Mouse (Mus musculus): ENCODE measurements around the gene Cblc. TPM values are rescaled to one million over a fixed set of nuclear protein-coding genes. Genes with fewer than 3 reads are reported as not detected.
A peak's percentile ranks its signal among the peaks of the same experiment; 100 is the strongest.

Gene Cblc
- not detected in 2 replicates for polyA plus RNA-seq (2012; rRNA removed)

DNA sequence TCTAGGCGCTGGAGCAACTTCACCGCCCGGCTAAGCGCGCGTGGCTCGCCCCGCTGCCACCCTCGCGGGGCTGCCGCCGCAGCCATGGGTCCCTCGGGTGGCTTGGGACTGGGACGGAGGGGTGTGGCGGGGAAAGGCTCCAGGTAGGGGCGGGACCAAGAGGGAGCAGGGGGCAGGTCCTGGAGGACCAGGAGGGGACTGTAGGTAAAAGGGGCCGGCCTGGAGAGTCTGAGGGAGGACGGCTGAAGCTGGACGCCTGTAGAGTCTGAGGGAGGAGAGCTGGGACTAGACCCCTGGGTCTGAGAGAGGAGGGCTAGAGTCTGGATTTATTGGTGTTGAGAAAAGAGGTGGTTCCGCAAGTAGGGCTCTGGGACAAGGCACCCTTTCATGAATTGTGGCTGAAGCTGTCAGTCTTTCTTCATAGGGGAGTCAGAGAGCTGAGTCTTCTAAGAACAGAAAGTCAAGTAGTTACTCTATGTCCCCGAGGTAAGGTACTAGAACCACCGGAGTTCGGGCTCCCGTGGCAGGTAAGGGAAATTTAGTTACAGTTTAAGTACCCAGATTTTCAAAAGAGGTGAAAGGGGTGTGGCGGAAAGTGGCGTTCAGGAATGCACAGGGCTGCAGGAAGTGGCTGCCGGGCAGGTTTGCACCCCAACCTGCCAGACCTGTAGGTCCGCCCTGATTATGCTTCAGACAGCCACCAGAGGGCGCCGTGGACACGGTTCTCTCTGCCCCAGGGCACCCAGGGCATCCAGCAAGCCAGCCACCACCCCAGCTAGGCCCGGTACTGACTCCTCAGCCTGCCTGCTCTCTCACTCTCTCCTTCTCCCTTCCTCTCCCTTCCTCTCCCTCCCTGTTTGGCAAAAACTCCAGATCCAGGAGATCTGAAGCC, at the start of gene Cblc:
Gene Cblc, minus strand, starts transcription at position 113 of the 892 bp plus-strand sequence.
- DNase-seq (ENCODE audit: extremely low spot score in 1 of 2, low spot score in 1 of 2) = peak in 1 of 2 experiments; percentile 69

DNA sequence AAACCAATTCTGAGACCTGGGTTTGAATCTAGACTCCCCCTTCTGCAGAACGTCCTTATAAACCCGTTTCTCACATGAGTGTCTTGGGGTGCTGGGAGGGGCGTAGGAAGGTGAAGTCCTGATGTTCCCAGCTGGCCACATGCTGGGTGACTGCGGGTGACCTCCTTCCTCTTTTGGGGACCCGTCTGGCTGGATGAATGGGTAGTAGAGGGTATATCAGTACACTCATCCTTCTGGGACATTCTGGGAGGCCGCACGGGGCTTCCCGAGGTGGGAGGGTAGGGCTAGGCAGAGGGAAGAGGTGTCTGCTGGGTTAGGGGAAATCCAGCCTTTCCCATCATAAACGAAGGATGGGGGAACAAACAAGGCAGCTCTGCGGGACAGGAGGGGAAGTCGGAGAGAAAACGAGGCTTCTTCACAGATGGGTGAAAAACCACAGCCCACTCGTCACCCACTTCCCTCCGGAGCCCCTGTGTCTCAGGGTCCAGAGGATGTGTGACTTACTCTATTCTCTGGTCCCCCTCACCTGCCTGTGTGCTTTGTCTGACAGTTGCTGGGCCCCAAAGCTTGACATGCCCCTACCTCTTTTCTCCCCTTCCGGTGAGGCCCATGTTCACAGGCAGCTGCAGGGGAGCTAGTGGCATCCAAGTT, 48.0 kb upstream of the Cblc start:
- DNase-seq (ENCODE audit: extremely low spot score in 1 of 2, low spot score in 1 of 2) = no peak

DNA sequence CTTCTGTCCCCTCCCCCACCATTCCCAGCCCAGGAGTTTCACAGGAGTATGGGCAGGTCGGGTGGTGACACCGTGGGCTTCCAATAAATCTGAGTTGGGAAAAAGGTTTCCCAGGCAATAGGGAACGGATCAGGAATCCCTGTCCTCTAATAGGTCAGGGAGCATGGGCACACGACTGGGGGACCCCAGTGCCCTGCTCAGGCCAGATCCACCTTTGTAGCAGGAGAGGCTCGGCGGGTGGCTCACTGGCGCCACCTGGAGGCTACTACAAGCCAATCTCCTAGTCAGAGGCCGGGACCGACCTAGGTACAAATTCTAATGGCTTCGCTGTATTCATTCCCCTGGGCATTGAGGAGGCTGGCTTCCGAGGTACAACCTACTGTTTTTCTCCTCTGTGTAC, 47.0 kb upstream of the Cblc start:
- peak; percentile 10 to 74 for DNase-seq (ENCODE audit: extremely low spot score in 1 of 2, low spot score in 1 of 2)

DNA sequence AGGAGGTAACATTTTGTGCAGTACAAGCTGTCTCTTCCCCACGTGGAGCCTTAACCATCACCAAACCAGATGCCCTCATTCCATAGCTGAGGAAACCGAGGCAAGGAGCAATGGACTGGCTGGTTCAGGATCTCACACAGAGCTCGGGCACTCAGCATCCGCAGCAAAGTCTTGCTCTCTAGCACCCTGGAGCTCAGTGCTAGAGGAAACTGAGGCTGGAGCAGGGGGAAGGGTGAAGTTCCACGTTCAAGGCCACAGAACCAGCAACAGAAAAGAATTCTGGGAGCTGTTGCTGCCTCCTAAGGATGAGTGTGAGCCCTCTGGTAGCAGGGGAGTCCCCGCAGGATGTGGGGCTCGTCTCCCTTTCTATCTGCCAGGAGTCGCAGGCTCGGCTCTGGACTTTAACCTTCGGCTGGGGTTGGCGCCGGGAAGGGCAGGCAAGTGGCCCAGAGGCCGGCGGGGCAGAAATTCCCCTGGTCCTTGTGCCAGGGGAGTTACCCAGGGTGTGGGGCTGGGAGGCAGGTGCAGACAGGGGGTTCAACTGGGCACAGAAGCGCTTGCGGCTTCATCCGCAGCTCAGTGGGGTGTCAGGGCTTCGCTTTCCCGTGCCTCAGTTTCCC, 46.4 kb upstream of the Cblc start:
- no peak for DNase-seq (ENCODE audit: extremely low spot score in 1 of 2, low spot score in 1 of 2)

DNA sequence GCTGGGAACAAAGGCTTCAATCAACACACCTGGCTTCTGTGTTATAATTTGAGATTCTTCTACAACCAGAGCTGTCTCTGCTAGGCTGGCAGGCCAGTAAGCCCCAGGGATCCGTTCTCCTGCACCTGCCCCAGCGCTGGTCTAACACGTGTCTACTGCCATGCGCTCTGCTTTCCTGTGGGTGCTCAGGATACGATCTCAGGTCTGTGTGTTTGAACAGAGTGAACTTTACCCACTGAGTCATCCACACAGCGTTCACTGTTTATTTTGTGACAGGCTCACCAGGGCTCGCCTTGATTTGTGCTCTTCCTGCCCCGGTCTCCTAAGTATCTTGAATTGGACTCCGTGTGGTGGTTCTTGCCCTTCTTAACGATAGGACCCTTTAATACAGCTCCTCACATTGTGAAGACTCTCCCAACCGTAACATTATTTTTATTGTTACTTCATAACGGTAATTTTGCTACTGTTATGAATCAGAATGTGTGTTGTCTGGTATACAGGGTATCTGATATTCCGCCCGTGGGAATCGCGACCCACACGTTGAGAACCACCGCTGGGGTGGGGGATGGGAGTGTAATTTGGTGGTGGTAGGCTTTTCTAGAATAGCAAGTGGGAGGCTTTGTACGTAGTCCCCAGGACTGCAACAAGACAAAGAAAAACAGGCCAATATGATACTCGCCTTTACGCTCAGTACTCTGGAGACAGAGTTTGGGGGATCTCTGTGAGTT, 45.2 kb upstream of the Cblc start:
- no peak for DNase-seq (ENCODE audit: extremely low spot score in 1 of 2, low spot score in 1 of 2)

DNA sequence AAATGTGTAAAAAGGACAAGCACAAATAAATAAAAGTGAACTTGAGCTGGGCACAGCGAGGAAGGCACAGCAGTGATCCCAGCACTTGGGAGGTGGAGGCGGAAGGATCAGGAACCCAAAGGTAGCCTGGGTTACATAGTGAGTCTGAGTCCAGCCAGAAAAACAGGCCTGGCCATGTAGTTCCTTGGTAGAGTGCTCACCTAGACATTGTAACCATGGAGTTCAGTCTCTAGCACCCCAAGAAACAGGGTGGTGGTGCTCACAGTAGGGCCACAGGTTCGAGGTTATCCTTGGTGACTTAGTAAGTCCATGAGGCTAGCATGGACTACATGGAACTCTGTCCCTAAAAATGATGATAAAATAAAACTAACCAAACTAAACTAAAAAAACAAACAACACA, 44.3 kb upstream of the Cblc start:
- DNase-seq (ENCODE audit: extremely low spot score in 1 of 2, low spot score in 1 of 2) = no peak

DNA sequence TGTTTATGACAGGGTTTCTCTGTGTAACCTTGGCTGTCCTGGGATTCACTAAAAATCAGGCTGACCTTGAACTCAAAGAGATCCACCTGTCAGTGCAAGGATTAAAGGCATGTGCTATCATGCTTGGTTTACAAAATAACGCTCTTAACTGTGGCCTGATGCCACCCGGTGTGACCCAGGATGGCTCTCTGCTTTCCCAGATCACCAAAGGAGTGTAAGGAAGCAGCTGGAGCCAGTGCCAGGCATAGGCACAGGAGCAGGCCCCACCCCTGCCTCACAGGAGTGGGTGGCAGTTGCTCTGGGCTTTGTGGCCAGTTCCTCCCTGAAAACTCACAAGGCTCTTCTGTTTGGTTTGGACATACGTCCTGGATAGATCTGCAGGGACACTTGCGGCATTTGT, 43.8 kb upstream of the Cblc start:
- DNase-seq (ENCODE audit: extremely low spot score in 1 of 2, low spot score in 1 of 2) = no peak

DNA sequence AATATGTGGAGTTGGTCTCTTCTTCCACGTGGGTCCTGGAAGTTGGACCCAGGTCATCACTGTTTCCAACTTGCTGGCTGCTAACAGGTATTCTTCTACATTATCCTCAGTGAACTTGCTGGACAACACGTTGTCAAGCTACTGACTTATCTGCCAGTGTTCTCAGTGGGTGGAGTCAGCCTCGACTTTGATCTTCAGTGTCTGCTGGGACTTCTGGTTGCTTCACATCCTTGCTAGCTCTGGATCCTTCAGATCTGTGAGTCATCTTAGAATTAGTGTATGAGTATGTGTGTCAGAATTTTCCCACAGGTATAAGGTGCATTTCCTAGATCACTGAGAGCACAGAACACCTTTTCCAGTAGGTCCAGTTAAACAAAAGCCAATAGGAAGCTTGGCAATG, 40.2 kb upstream of the Cblc start:
- DNase-seq (ENCODE audit: extremely low spot score in 1 of 2, low spot score in 1 of 2) = no peak

DNA sequence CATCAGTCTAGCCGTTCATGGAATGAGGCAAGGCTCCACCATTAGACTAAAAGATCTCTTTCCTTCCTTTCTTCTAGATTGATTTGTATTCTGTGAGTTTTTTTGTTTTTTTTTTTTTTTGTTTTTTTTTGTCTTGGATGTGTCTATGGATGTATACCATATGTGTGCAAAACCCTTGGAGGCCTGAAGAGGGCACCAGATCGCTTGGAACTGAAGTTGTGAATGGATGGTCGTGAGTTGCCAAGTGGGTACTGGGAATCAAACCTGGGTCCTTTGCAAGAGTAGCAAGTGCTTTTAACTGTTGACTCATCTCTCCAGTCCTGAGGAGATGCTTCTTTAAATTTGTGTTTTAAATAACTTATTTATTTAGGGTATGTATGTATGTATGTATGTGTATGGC, 37.4 kb upstream of the Cblc start:
- DNase-seq (ENCODE audit: extremely low spot score in 1 of 2, low spot score in 1 of 2) = no peak

DNA sequence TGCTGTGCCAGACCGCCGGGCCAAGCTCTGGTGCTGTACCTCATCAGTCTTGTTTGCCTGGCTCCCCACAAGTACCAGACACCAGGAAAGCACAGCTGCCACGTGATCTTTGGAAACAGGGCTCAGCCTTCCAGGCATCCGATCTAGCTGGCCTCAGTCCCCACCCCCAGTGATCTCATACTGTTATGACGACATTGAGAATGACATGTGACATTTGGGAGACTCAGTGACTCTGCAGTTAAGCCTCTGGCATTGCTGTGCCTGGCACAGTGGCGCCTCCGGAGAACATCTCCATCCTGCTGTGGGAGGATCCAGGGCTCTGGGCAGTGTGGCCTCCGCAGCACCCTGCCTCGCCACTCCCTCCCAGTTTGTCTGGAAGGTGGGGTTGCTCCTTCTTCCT, 35.2 kb upstream of the Cblc start:
- DNase-seq (ENCODE audit: extremely low spot score in 1 of 2, low spot score in 1 of 2) = no peak

DNA sequence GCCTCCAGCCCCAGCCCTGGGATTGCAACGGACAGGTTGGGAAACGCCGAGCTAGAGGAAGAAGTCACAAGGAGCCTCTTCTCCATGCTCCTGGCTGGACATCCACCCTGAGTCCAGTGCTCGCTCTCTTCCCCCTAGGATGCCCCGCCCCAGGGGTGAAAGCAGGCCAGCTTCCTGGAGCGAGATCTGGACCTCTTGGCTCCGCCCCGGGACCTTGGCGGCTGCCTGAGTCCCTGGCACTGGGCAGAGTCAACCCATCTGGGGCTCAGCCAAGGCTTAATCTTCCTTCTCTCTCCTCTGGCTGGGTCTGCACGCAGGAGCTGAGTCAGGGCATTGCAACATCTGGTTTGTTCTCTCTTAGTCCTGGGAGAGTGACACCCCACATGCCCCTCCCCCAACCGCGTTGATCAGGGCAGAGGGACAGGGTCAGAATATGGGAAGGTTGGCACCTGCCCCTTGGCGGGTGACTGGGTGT, 34.1 kb upstream of the Cblc start:
- peak in 1 of 2 experiments; percentile 21 for DNase-seq (ENCODE audit: extremely low spot score in 1 of 2, low spot score in 1 of 2)

DNA sequence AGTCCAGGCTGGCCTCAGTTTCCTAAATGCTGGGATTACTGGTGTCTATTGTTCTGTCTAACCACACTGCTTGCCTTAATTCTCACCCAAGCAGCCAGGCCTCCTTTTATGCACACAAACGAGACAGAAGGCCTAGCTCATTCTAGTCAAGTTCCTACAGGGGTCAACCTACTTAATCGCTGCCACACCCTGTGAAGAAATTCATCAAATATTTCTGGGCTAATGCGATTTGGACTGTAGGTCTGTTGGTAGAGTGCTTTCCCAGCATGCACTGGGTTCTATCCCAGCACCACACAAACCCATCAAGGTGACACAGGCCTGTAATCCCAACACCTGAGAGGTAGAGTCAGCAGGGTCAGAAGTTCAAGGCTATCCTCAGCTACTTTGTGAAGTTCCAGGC, 33.1 kb upstream of the Cblc start:
- no peak for DNase-seq (ENCODE audit: extremely low spot score in 1 of 2, low spot score in 1 of 2)

DNA sequence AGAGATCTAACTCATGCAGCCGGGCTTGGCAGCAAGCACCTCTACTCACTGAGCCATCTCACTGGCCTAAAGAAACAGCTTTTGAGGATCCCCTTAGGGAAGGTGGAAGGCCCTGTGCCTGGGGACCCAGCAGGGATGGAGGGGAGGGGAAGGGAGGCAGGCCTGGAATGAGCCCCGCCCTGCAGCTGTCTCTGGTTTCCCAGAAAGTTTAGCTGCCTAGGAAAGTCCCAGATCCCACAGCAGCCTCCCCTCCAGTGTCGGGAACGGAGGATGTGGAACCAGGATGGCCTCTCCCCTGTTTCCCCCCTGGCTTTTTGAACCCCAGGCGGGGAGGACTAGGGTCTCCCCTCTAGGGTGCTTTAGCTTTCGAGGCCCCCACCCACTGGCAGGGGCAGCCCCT, 30.1 kb upstream of the Cblc start:
- DNase-seq (ENCODE audit: extremely low spot score in 1 of 2, low spot score in 1 of 2) = no peak

DNA sequence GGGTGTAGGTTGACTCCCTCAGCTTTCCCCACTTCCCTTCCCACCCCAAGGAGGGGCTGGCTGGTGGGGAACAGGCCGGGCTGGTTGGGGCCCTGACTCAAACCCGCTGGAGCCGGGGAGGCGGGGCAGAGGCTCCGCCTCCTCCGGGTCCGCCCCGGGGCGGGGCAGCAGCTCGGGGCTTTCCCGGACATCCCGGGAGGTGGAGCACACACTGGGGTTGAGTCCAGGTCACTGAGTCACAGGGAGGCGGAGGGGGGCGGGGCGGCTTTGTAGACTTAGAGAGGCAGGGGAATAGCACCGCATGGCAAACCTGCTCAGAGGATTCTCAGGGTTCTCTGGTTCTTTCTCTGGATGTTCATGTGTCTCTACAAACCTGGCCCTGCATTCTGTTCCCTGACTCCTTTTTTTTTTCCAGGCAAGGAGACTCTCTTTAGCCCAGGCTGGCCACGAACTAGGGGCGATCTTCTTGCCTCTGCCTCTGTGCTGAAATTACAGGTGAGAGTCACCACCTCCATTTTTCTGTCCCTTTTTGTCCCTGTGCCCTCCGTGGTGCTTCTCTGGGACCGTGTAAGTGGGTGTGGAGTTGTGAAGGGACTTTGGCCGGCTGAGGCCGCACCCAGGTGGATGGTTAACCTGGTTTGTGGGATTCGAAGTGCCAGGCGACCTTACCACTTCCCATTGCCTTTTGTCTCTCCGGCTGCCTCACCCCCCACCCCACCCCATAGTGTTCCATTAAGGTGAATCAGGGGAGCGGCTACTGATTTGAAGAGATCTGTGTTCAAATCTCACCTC, 27.8 kb upstream of the Cblc start:
- peak in 1 of 2 experiments; percentile 22 for DNase-seq (ENCODE audit: extremely low spot score in 1 of 2, low spot score in 1 of 2)

DNA sequence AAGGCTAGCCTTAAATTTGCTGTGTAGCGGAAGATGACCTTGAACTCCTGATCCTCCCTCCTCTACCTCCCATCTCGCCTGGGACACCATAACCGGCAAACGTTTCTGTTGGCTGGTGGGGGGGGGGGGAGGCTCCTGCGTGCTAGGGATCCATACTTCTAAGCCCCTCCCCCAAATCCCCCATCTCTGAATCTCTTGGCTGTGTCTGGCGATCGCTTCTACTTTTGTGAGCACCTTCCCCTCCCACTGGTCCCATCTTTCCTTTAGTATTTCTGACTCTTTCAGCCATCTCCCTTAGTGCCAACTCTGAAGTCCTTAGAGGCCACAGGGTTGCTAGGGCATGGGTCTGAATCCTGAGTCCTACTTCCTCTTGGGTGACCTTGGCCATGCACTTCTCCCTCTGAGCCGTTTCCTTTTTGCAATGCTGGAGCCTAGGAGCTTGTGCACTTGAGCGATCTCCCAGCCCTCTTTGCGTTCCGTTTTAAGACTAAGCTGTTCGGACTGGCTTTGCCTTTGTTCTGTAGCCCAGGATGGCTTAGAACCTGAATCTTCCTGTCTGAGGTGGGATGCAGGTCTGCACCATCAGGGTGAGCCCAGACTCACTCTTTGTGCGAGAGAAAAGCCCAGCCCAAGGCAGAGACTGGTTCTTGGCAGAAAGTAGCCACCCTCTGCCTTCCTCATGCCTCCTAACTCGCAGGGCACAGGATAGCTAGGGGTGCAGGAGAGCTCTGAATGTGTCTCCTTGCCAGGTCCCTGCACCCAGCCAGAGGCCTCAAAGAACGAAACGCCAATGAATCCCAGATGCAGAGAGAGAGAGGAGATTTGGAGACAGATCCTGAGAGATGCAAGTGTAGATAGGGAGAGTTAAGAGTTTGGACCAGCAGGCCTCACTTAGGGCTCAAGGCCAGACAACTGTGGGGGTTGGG, 26.9 kb upstream of the Cblc start:
- no peak for DNase-seq (ENCODE audit: extremely low spot score in 1 of 2, low spot score in 1 of 2)

DNA sequence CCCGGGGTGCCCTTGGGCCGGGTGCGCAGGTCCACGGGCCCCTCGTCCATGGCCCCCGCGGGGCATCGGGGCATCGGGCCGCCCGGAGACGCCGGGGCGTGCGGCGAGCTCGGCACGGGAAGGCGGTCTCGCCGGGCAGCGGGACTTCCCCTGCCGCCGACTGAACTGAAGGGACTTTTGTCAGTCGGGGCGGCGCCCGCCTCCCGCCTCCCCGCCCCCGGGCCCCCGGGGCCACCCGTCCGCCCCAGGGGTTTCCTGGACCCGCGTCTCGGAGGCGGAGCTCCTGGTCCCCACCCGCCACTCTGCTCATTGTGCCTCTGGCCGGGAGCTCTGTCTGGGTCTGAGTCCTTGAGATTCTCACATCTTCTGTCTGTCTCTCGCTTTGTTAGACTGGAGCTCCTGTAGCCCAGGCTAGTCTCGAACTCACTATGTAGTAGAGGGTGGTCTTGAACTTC, 26.0 kb upstream of the Cblc start, which contains the start of gene Bcl3:
Gene Bcl3, minus strand, starts transcription at position 167 of the 455 bp plus-strand sequence.
- no peak for DNase-seq (ENCODE audit: extremely low spot score in 1 of 2, low spot score in 1 of 2)

DNA sequence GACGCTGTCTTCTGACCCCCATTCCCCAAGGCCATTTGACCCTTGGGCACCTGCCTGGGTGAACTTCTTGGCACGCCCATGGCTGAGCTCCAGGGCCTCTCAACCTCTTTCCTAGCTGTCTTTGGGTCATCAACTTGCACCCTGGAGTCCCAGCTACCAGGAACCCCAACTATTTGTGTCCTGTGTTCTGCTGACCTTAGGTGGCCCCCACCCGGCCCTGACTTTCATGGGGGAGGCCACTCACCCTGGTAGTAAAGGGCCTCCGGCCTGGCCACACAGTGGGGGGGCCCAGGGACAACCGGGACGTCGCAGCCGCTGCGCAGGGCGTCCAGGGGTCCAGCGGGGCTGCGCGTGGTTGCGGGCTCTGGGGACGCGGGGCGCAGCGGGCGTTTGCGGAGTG, 25.6 kb upstream of the Cblc start:
- no peak for DNase-seq (ENCODE audit: extremely low spot score in 1 of 2, low spot score in 1 of 2)

DNA sequence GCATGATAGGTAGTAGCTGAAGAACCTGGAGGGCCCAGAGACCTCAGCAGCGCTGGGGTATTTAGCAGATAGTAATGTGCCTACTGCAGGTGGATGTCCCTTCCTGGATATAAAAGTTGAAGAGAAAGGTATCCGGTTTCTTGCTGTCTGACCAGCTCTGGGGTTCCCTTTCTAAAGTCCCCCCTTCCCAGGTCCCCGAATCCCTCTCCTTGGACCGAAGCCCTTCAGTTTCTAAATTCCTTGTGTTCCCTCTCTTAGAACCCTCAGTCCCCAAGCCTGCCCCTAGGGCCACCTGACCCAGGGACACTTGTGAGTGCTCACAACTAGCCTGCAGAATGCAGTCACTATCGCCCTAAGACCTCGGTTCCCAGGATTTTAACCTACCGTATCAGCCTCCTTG, 25.0 kb upstream of the Cblc start:
- DNase-seq (ENCODE audit: extremely low spot score in 1 of 2, low spot score in 1 of 2) = no peak

All from frontal cortex, adult 2 months (tissue).